8 mouse cellular contexts compared by ENCODE assay signal in genomic region chr2:125696219-125696618, GRCm38 (mm10). TPM values are rescaled to one million over a fixed set of nuclear protein-coding genes. Genes with fewer than 3 reads are reported as not detected.
DNase-seq lines count a peak whose midpoint lies in the region; ATAC-seq and TF ChIP-seq lines count a peak whose summit lies in the region.

No protein-coding gene starts in this region.

- no peak overlapping the region for H3K4me3 ChIP-seq in hindbrain, postnatal 0 days (ENCODE audit: low read length)
- H3K4me3 ChIP-seq in hindbrain, embryonic 13.5 days: no peak overlapping the region
- no peak overlapping the region for H3K4me3 ChIP-seq in heart, postnatal 0 days (ENCODE audit: low read depth, low read length)

- H3K9ac ChIP-seq in hindbrain, postnatal 0 days (replicated peaks; ENCODE audit: low read length): no peak overlapping the region
- no peak overlapping the region for H3K9ac ChIP-seq in hindbrain, embryonic 13.5 days
- H3K9ac ChIP-seq in heart, postnatal 0 days (replicated peaks; ENCODE audit: low read depth, low read length): no peak overlapping the region

- no peaks in the 10 kb centered on the region for H3K9me3 ChIP-seq in hindbrain, postnatal 0 days (ENCODE audit: low read length)
- no peaks in the 10 kb centered on the region for H3K9me3 ChIP-seq in hindbrain, embryonic 13.5 days
- no peaks in the 10 kb centered on the region for H3K9me3 ChIP-seq in heart, postnatal 0 days (replicated peaks; ENCODE audit: control insufficient read depth, low read length)

- peak; percentile 58 for DNase-seq in hindbrain, postnatal 0 days (ENCODE audit: low spot score)
- DNase-seq in brain, embryonic 14.5 days (ENCODE audit: low read depth): peak; percentile 32
- DNase-seq in heart, postnatal 0 days (ENCODE audit: low spot score): peak; percentile 46
- peak; percentile 84 for DNase-seq in lung, postnatal 10 days
- DNase-seq in cerebellum, adult 9-10 months: no peak
- no peak for DNase-seq in frontal cortex, postnatal 14 days (ENCODE audit: low spot score in 2 of 2)
- DNase-seq in cerebellum, adult 11-12 months: no peak

- no peaks in the 10 kb centered on the region for H3K4me1 ChIP-seq in hindbrain, postnatal 0 days (ENCODE audit: insufficient read depth, low read length)
- H3K4me1 ChIP-seq in hindbrain, embryonic 13.5 days (replicated peaks): no peaks in the 10 kb centered on the region; the same call in 1 of the 2 replicates
- no peaks in the 10 kb centered on the region for H3K4me1 ChIP-seq in heart, postnatal 0 days (ENCODE audit: control insufficient read depth, insufficient read depth)

- WGBS in hindbrain, postnatal 0 days: 32% methylated on average over 2 of the region's 2 CpGs
- 35% methylated on average over 2 of the region's 2 CpGs for WGBS in hindbrain, embryonic 13.5 days
- 49% methylated on average over 2 of the region's 2 CpGs for WGBS in heart, postnatal 0 days

- peak; percentile 55; the same call in 1 of the 2 replicates for ATAC-seq in hindbrain, postnatal 0 days
- no peak for ATAC-seq in hindbrain, embryonic 13.5 days (ENCODE audit: low FRiP score)
- peak; percentile 53; the same call in 1 of the 2 replicates for ATAC-seq in heart, postnatal 0 days (ENCODE audit: insufficient read depth, low read depth)

- peak overlapping the region; percentile 56; the same call in 1 of the 2 replicates for H3K27ac ChIP-seq in hindbrain, postnatal 0 days
- no peak overlapping the region; the same call in 1 of the 2 replicates for H3K27ac ChIP-seq in hindbrain, embryonic 13.5 days
- H3K27ac ChIP-seq in heart, postnatal 0 days (ENCODE audit: low read depth): peak overlapping the region; percentile 61

- no peak for TF ChIP-seq EP300 in heart, postnatal 0 days (IDR thresholded peaks at IDR 0.05; ENCODE audit: low read depth)

- no peak overlapping the region for H3K4me2 ChIP-seq in hindbrain, postnatal 0 days (ENCODE audit: low read depth, low read length)
- no peak overlapping the region for H3K4me2 ChIP-seq in hindbrain, embryonic 13.5 days
- H3K4me2 ChIP-seq in heart, postnatal 0 days (ENCODE audit: low read depth, low read length): no peak overlapping the region

- no peak for TF ChIP-seq POLR2A in brain, embryonic 14.5 days (IDR thresholded peaks at IDR 0.05; ENCODE audit: borderline replicate concordance, extremely low read depth, insufficient read depth, insufficient read length, poor library complexity, severe bottlenecking)

- no peaks in the 10 kb centered on the region for H3K27me3 ChIP-seq in hindbrain, postnatal 0 days (ENCODE audit: insufficient read depth, low read length)
- no peaks in the 10 kb centered on the region for H3K27me3 ChIP-seq in hindbrain, embryonic 13.5 days
- H3K27me3 ChIP-seq in heart, postnatal 0 days (ENCODE audit: control insufficient read depth, insufficient read depth, low read length): no peaks in the 10 kb centered on the region

- no peak for TF ChIP-seq CTCF in hindbrain, postnatal 0 days (IDR thresholded peaks at IDR 0.05; ENCODE audit: low read depth)
- TF ChIP-seq CTCF in brain, embryonic 14.5 days (IDR thresholded peaks at IDR 0.05; ENCODE audit: borderline replicate concordance, extremely low read depth, insufficient read depth, insufficient read length): no peak
- no peak for TF ChIP-seq CTCF in heart, postnatal 0 days (IDR thresholded peaks at IDR 0.05; ENCODE audit: low read depth)

- H3K36me3 ChIP-seq in hindbrain, postnatal 0 days (ENCODE audit: insufficient read depth, low read length): no peaks in the 10 kb centered on the region
- H3K36me3 ChIP-seq in hindbrain, embryonic 13.5 days: no peaks in the 10 kb centered on the region
- no peaks in the 10 kb centered on the region for H3K36me3 ChIP-seq in heart, postnatal 0 days (replicated peaks; ENCODE audit: control insufficient read depth, insufficient read depth, low read length)

RNA-seq across cellular contexts. Expression of gene Eid1, which starts 23.3 kb away (rescaled TPM):
- total RNA-seq in hindbrain, postnatal 0 days (2014; rRNA removed): 262 and 346 TPM in 2 replicates
- 393 and 394 TPM in 2 replicates for polyA plus RNA-seq in hindbrain, postnatal 0 days (2015; fragmentation: Nextera tagmentation; extraction: Ambion mirVana)
- 398 and 400 TPM in 2 replicates for polyA plus RNA-seq in hindbrain, embryonic 13.5 days (2015; fragmentation: Nextera tagmentation; extraction: Ambion mirVana)
- polyA plus RNA-seq in brain, embryonic 14.5 days (2012; rRNA removed): 244 and 326 TPM in 2 replicates
- 70.4 and 83.6 TPM in 2 replicates for total RNA-seq in heart, postnatal 0 days (2014; rRNA removed; ENCODE audit: low replicate concordance)
- 80.7 and 87.4 TPM in 2 replicates for polyA plus RNA-seq in heart, postnatal 0 days (2015; fragmentation: Nextera tagmentation; extraction: Ambion mirVana)

RNA-seq across cellular contexts. Expression of gene Shc4, which starts 27.7 kb away (rescaled TPM):
- 9.1 and 11.1 TPM in 2 replicates for total RNA-seq in hindbrain, postnatal 0 days (2014; rRNA removed)
- 3.9 and 4.5 TPM in 2 replicates for polyA plus RNA-seq in hindbrain, postnatal 0 days (2015; fragmentation: Nextera tagmentation; extraction: Ambion mirVana)
- 2.8 and 3.0 TPM in 2 replicates for polyA plus RNA-seq in hindbrain, embryonic 13.5 days (2015; fragmentation: Nextera tagmentation; extraction: Ambion mirVana)
- 1.3 and 2.9 TPM in 2 replicates for polyA plus RNA-seq in brain, embryonic 14.5 days (2012; rRNA removed)
- 1.2 and 4.4 TPM in 2 replicates for total RNA-seq in heart, postnatal 0 days (2014; rRNA removed; ENCODE audit: low replicate concordance)
- 0.44 and 0.49 TPM in 2 replicates for polyA plus RNA-seq in heart, postnatal 0 days (2015; fragmentation: Nextera tagmentation; extraction: Ambion mirVana)

Comparison
In these comparisons a context has a peak if more than half of its experiments do, and no peak if none do; other contexts are left out.
1. DNase-seq: peak in hindbrain, postnatal 0 days (single experiment), brain, embryonic 14.5 days (single experiment), heart, postnatal 0 days (single experiment) and lung, postnatal 10 days (single experiment); none in cerebellum, adult 9-10 months (single experiment), frontal cortex, postnatal 14 days (0 of 2) and cerebellum, adult 11-12 months (single experiment).